Mouse (Mus musculus): ENCODE measurements at regions not wholly inside any gene's neighbourhood (a gene's known extent, or its start where the extent isn't known, plus 50 kb on each side); places are given as distances from the start of the nearest gene placed in this dataset.
"Not testable (repeated sequence)": the region's sequence is repeated elsewhere in the genome, so short reads cannot be mapped to it uniquely, and the experiment has no call there.

GRCm38 (mm10) chr6:6496789-6497188 lies 81.7 kb downstream of the Sem1 start:
- 93% methylated on average over 1 of the region's 1 CpGs for WGBS
- H3K9ac ChIP-seq: no peak overlapping the region

GRCm38 (mm10) chr6:6496336-6496735 lies 82.1 kb downstream of the Sem1 start:
- Histone ChIP-seq H3K27ac (replicated peaks) (no peak overlapping the region), H3K4me2 (no peak overlapping the region), H3K9ac (no peak overlapping the region), H3K4me3 (no peak overlapping the region), H3K4me1 (replicated peaks) (no peaks in the 10 kb centered on the region), H3K36me3 (no peaks in the 10 kb centered on the region), H3K27me3 (no peaks in the 10 kb centered on the region), H3K9me3 (no peaks in the 10 kb centered on the region)
- 93% methylated on average over 4 of the region's 4 CpGs for WGBS
- no peak for ATAC-seq (ENCODE audit: low FRiP score, low read depth)

More at GRCm38 (mm10) chr6:6496789-6497188, 81.7 kb downstream of the Sem1 start:
- Histone ChIP-seq H3K4me1 (replicated peaks) (no peaks in the 10 kb centered on the region), H3K4me2 (no peak overlapping the region), H3K36me3 (no peaks in the 10 kb centered on the region), H3K4me3 (no peak overlapping the region), H3K27ac (replicated peaks) (no peak overlapping the region), H3K9me3 (no peaks in the 10 kb centered on the region), H3K27me3 (no peaks in the 10 kb centered on the region)
- no peak for ATAC-seq (ENCODE audit: low FRiP score, low read depth)

GRCm38 (mm10) chr6:6488191-6488590 lies 90.3 kb downstream of the Sem1 start:
- WGBS: 94% methylated on average over 4 of the region's 4 CpGs
- no peaks in the 10 kb centered on the region for H3K27me3 ChIP-seq
- ATAC-seq (ENCODE audit: low FRiP score, low read depth): no peak
- H3K36me3 ChIP-seq: no peaks in the 10 kb centered on the region
- H3K4me3 ChIP-seq: no peak overlapping the region
- H3K27ac ChIP-seq (replicated peaks): no peak overlapping the region
- H3K9ac ChIP-seq: no peak overlapping the region
- H3K4me1 ChIP-seq (replicated peaks): no peaks in the 10 kb centered on the region
- no peaks in the 10 kb centered on the region for H3K9me3 ChIP-seq
- no peak overlapping the region for H3K4me2 ChIP-seq

GRCm38 (mm10) chr6:6481596-6481995 lies 96.9 kb downstream of the Sem1 start:
- H3K27ac ChIP-seq (replicated peaks); H3K36me3 ChIP-seq; H3K27me3 ChIP-seq; ATAC-seq (ENCODE audit: low FRiP score, low read depth); H3K4me1 ChIP-seq (replicated peaks); H3K9me3 ChIP-seq; H3K4me3 ChIP-seq; H3K9ac ChIP-seq; H3K4me2 ChIP-seq: not testable (repeated sequence)
- WGBS: 76% methylated on average over 1 of the region's 1 CpGs

- ATAC-seq (ENCODE audit: low FRiP score, low read depth): no peak
- H3K4me1 ChIP-seq (replicated peaks): no peaks in the 10 kb centered on the region
- 64% methylated on average over 8 of the region's 8 CpGs for WGBS
- H3K27me3 ChIP-seq: no peaks in the 10 kb centered on the region
- H3K9me3 ChIP-seq: no peaks in the 10 kb centered on the region
- H3K4me3 ChIP-seq: no peak overlapping the region
- H3K4me2 ChIP-seq: no peak overlapping the region
- no peak overlapping the region for H3K27ac ChIP-seq (replicated peaks)
- no peaks in the 10 kb centered on the region for H3K36me3 ChIP-seq
- H3K9ac ChIP-seq: no peak overlapping the region
These were observed 108.1 kb downstream of the Sem1 start for GRCm38 (mm10) chr6:6470397-6470796.

- 55% methylated on average over 1 of the region's 1 CpGs for WGBS
- Histone ChIP-seq H3K4me3 (no peak overlapping the region), H3K9me3 (no peaks in the 10 kb centered on the region), H3K4me1 (replicated peaks) (peaks cover 8% of the 10 kb centered on the region), H3K27me3 (no peaks in the 10 kb centered on the region), H3K9ac (no peak overlapping the region), H3K36me3 (no peaks in the 10 kb centered on the region), H3K4me2 (no peak overlapping the region), H3K27ac (replicated peaks) (no peak overlapping the region)
- ATAC-seq (ENCODE audit: low FRiP score, low read depth): no peak
These were observed 110.9 kb downstream of the Sem1 start for GRCm38 (mm10) chr6:6467526-6467925.

GRCm38 (mm10) chr6:6466231-6466630 lies 112.2 kb downstream of the Sem1 start:
- Histone ChIP-seq H3K27ac (replicated peaks) (no peak overlapping the region), H3K4me2 (no peak overlapping the region), H3K27me3 (no peaks in the 10 kb centered on the region), H3K36me3 (no peaks in the 10 kb centered on the region), H3K4me3 (no peak overlapping the region), H3K9ac (no peak overlapping the region), H3K4me1 (replicated peaks) (peaks cover 8% of the 10 kb centered on the region), H3K9me3 (no peaks in the 10 kb centered on the region)
- 82% methylated on average over 2 of the region's 2 CpGs for WGBS
- no peak for ATAC-seq (ENCODE audit: low FRiP score, low read depth)

- peaks cover 12% of the 10 kb centered on the region for H3K4me1 ChIP-seq (replicated peaks)
These were observed 114.5 kb downstream of the Sem1 start for GRCm38 (mm10) chr6:6463807-6464470.

GRCm38 (mm10) chr6:6459918-6460239 lies 118.6 kb downstream of the Sem1 start:
- ATAC-seq (ENCODE audit: low FRiP score, low read depth): peak; percentile 71; the same call in 1 of the 2 replicates
- Histone ChIP-seq H3K9me3 (no peaks in the 10 kb centered on the region), H3K27me3 (no peaks in the 10 kb centered on the region), H3K4me2 (peak overlapping the region; percentile 35), H3K36me3 (no peaks in the 10 kb centered on the region), H3K4me1 (replicated peaks) (peaks cover 12% of the 10 kb centered on the region), H3K27ac (replicated peaks) (no peak overlapping the region), H3K4me3 (no peak overlapping the region), H3K9ac (no peak overlapping the region)
- WGBS: 4% methylated on average over 2 of the region's 2 CpGs

More at GRCm38 (mm10) chr6:6463807-6464470, 114.5 kb downstream of the Sem1 start:
- no peaks in the 10 kb centered on the region for H3K36me3 ChIP-seq
- H3K4me3 ChIP-seq: no peak overlapping the region
- H3K9ac ChIP-seq: no peak overlapping the region
- H3K27me3 ChIP-seq: no peaks in the 10 kb centered on the region
- 21% methylated on average over 7 of the region's 7 CpGs for WGBS
- H3K27ac ChIP-seq (replicated peaks): no peak overlapping the region
- H3K9me3 ChIP-seq: no peaks in the 10 kb centered on the region
- no peak overlapping the region for H3K4me2 ChIP-seq
- ATAC-seq (ENCODE audit: low FRiP score, low read depth): peak; percentile 56; the same call in 1 of the 2 replicates

- Histone ChIP-seq H3K27me3 (no peaks in the 10 kb centered on the region), H3K4me1 (replicated peaks) (peaks cover 12% of the 10 kb centered on the region), H3K4me2 (peak overlapping the region; percentile 35), H3K36me3 (no peaks in the 10 kb centered on the region), H3K4me3 (no peak overlapping the region), H3K9me3 (no peaks in the 10 kb centered on the region), H3K27ac (replicated peaks) (no peak overlapping the region), H3K9ac (no peak overlapping the region)
- WGBS: 13% methylated on average over 14 of the region's 14 CpGs
- peak; percentile 83 for ATAC-seq (ENCODE audit: low FRiP score, low read depth)
These were observed 119.2 kb downstream of the Sem1 start for GRCm38 (mm10) chr6:6459006-6459917.

- no peaks in the 10 kb centered on the region for H3K9me3 ChIP-seq
- H3K9ac ChIP-seq: no peak overlapping the region
- no peaks in the 10 kb centered on the region for H3K36me3 ChIP-seq
- peaks cover 4% of the 10 kb centered on the region for H3K4me1 ChIP-seq (replicated peaks)
- H3K27me3 ChIP-seq: no peaks in the 10 kb centered on the region
- ATAC-seq (ENCODE audit: low FRiP score, low read depth): no peak
- no peak overlapping the region for H3K27ac ChIP-seq (replicated peaks)
- H3K4me2 ChIP-seq: no peak overlapping the region
- no peak overlapping the region for H3K4me3 ChIP-seq
- WGBS: 61% methylated on average over 4 of the region's 4 CpGs
These were observed 120.7 kb downstream of the Sem1 start for GRCm38 (mm10) chr6:6457726-6458125.

GRCm38 (mm10) chr6:6457001-6457400 lies 121.5 kb downstream of the Sem1 start:
- WGBS: 87% methylated on average over 5 of the region's 5 CpGs

More at GRCm38 (mm10) chr6:6457001-6457400, 121.5 kb downstream of the Sem1 start:
- no peak overlapping the region for H3K27ac ChIP-seq (replicated peaks)
- H3K4me2 ChIP-seq: no peak overlapping the region
- no peak overlapping the region for H3K9ac ChIP-seq
- no peaks in the 10 kb centered on the region for H3K27me3 ChIP-seq
- H3K36me3 ChIP-seq: no peaks in the 10 kb centered on the region
- peaks cover 4% of the 10 kb centered on the region for H3K4me1 ChIP-seq (replicated peaks)
- H3K4me3 ChIP-seq: no peak overlapping the region
- H3K9me3 ChIP-seq: no peaks in the 10 kb centered on the region
- no peak for ATAC-seq (ENCODE audit: low FRiP score, low read depth)
